ENCODE assay signal across 8 mouse cellular contexts in the genomic region with DNA sequence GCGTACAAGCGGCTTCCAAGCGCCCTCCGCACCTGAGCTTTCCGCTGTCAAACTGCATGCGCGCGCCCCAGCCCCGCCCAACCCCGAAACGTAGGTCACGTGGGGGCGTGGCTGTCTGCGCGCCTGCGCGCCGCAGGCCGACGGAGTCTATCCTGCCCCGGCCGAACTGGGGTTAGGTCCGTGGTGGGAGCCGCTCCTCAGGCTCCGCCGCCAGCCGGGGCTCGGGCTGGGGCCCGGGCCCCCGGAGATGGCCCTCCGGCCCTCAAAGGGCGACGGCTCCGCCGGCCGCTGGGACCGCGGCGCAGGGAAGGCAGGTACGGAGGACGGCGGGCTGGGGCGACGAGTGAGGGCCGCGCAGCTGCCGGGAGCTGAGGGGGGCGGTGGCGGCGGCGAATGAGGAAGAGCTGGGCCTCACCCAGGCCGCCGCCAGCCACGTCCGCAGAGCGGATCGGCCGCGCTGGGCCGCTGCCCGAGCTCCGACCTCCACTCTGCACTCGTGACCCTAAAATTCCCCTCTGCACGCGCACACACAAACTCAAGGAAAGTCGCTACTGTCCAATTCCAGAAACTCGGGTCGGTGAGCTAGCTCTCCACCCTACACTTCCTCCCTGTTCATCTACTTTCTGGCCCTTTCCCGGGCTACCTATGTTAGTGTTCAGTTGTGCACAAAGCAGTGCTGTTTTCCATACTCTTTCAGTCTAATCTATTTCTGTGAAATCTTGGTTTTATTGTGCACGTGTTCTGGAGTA. TPM values are rescaled to one million over a fixed set of nuclear protein-coding genes. Genes with fewer than 3 reads are reported as not detected.
DNase-seq lines count a peak whose midpoint lies in the region; ATAC-seq and TF ChIP-seq lines count a peak whose summit lies in the region.

A gene (plus strand): TSS at position 102 of the 749 bp plus-strand sequence.

- H3K9me3 ChIP-seq in E14TG2a.4 (ENCODE audit: low read length): no peaks in the 10 kb centered on the region
- H3K9me3 ChIP-seq in forebrain, embryonic 13.5 days (replicated peaks): no peaks in the 10 kb centered on the region
- H3K9me3 ChIP-seq in liver, postnatal 0 days (ENCODE audit: low read length): no peaks in the 10 kb centered on the region
- H3K9me3 ChIP-seq in neural tube, embryonic 14.5 days (ENCODE audit: control insufficient read depth, low read length): no peaks in the 10 kb centered on the region

- peak within 1 kb of the TSS; percentile 75 for H3K27ac ChIP-seq in forebrain, embryonic 13.5 days
- H3K27ac ChIP-seq in liver, postnatal 0 days (ENCODE audit: low read depth): peak within 1 kb of the TSS; percentile 93
- peak within 1 kb of the TSS; percentile 77 for H3K27ac ChIP-seq in neural tube, embryonic 14.5 days (ENCODE audit: low read depth, low read length)

- H3K4me1 ChIP-seq in E14TG2a.4 (replicated peaks; ENCODE audit: low read depth, low read length): peaks cover 21% of the 10 kb centered on the region
- peaks cover 27% of the 10 kb centered on the region for H3K4me1 ChIP-seq in forebrain, embryonic 13.5 days
- peaks cover 29% of the 10 kb centered on the region for H3K4me1 ChIP-seq in liver, postnatal 0 days (ENCODE audit: insufficient read depth)
- H3K4me1 ChIP-seq in neural tube, embryonic 14.5 days (ENCODE audit: control insufficient read depth, insufficient read depth, low read length): peaks cover 23% of the 10 kb centered on the region

- no peak for TF ChIP-seq CTCF in E14TG2a.4 (conservative IDR thresholded peaks at IDR 0.05; ENCODE audit: low read length)
- TF ChIP-seq CTCF in liver, postnatal 0 days (IDR thresholded peaks at IDR 0.05; ENCODE audit: low read depth): no peak

- H3K9ac ChIP-seq in forebrain, embryonic 13.5 days: peak within 1 kb of the TSS; percentile 89
- H3K9ac ChIP-seq in liver, postnatal 0 days (replicated peaks): peak within 1 kb of the TSS; percentile 82
- peak within 1 kb of the TSS; percentile 93 for H3K9ac ChIP-seq in neural tube, embryonic 14.5 days (replicated peaks; ENCODE audit: low read depth, low read length)

- DNase-seq in c-Kit-positive CD71-positive TER-119-positive erythroid progenitor cells, embryonic 14.5 days (ENCODE audit: low spot score): peak; percentile 87
- DNase-seq in heart, postnatal 10 days: peak; percentile 91 to 93
- DNase-seq in large intestine, adult 2 months (ENCODE audit: low read depth, low spot score): no peak
- peak; percentile 93 for DNase-seq in liver, postnatal 0 days
- DNase-seq in testis, postnatal 10 days (ENCODE audit: low spot score): peak; percentile 92

- intact Hi-C loops in heart, postnatal 10 days (cut with DNase I): loop anchor here (2.0 to 5.0 kb wide), 2 partner anchors 37 to 73 kb away; no protein-coding TSS in a partner anchor

- H3K27me3 ChIP-seq in E14TG2a.4 (ENCODE audit: insufficient read depth, low read length): no peaks in the 10 kb centered on the region
- H3K27me3 ChIP-seq in forebrain, embryonic 13.5 days: no peaks in the 10 kb centered on the region
- H3K27me3 ChIP-seq in liver, postnatal 0 days (ENCODE audit: insufficient read depth, low read length): no peaks in the 10 kb centered on the region
- no peaks in the 10 kb centered on the region for H3K27me3 ChIP-seq in neural tube, embryonic 14.5 days (ENCODE audit: control insufficient read depth, insufficient read depth, low read length)

- peak within 1 kb of the TSS; percentile 97 for H3K4me3 ChIP-seq in E14TG2a.4 (replicated peaks; ENCODE audit: low read length)
- H3K4me3 ChIP-seq in forebrain, embryonic 13.5 days: peak within 1 kb of the TSS; percentile 82
- peak within 1 kb of the TSS; percentile 86 for H3K4me3 ChIP-seq in liver, postnatal 0 days (ENCODE audit: low read depth, low read length)
- H3K4me3 ChIP-seq in neural tube, embryonic 14.5 days (ENCODE audit: low read depth, low read length): peak within 1 kb of the TSS; percentile 89

- peaks cover 21% of the 10 kb centered on the region for H3K36me3 ChIP-seq in E14TG2a.4 (ENCODE audit: insufficient read depth, low read length)
- H3K36me3 ChIP-seq in forebrain, embryonic 13.5 days (ENCODE audit: poor library complexity, severe bottlenecking): no peaks in the 10 kb centered on the region
- no peaks in the 10 kb centered on the region for H3K36me3 ChIP-seq in liver, postnatal 0 days (replicated peaks; ENCODE audit: insufficient read depth, low read length)
- no peaks in the 10 kb centered on the region for H3K36me3 ChIP-seq in neural tube, embryonic 14.5 days (ENCODE audit: control insufficient read depth, insufficient read depth, low read length)

- peak within 1 kb of the TSS; percentile 80 for H3K4me2 ChIP-seq in forebrain, embryonic 13.5 days
- H3K4me2 ChIP-seq in liver, postnatal 0 days (ENCODE audit: low read depth, low read length): peak within 1 kb of the TSS; percentile 92
- H3K4me2 ChIP-seq in neural tube, embryonic 14.5 days (ENCODE audit: low read depth, low read length): peak within 1 kb of the TSS; percentile 84

- under 1% methylated on average over 62 of the region's 70 CpGs for WGBS in forebrain, embryonic 13.5 days
- WGBS in large intestine, adult 2 months: under 1% methylated on average over 60 of the region's 70 CpGs
- under 1% methylated on average over 68 of the region's 70 CpGs for WGBS in liver, postnatal 0 days (ENCODE audit: insufficient replicate concordance)
- WGBS in neural tube, embryonic 14.5 days: under 1% methylated on average over 49 of the region's 70 CpGs

- ATAC-seq in forebrain, embryonic 13.5 days: peak; percentile 98
- peak; percentile 99 for ATAC-seq in liver, postnatal 0 days
- peak; percentile 98 for ATAC-seq in neural tube, embryonic 14.5 days (ENCODE audit: low read depth)

- TF ChIP-seq EP300 in liver, postnatal 0 days (IDR thresholded peaks at IDR 0.05; ENCODE audit: low read depth): no peak

RNA-seq across cellular contexts. Expression of the gene that starts here (rescaled TPM):
- 29.5 and 31.6 TPM in 2 replicates for polyA plus RNA-seq in forebrain, embryonic 13.5 days (2015; fragmentation: Nextera tagmentation; extraction: Ambion mirVana)
- total RNA-seq in heart, postnatal 10 days (2021): 10 to 100 TPM; 61.4 to 71.4 TPM
- 61.9 and 68.5 TPM in 2 replicates for polyA plus RNA-seq in large intestine, adult 2 months (2012; rRNA removed)
- 7.8 and 8.3 TPM in 2 replicates for polyA plus RNA-seq in liver, postnatal 0 days (2015; fragmentation: Nextera tagmentation; extraction: Ambion mirVana)
- 28.0 and 33.9 TPM in 2 replicates for polyA plus RNA-seq in neural tube, embryonic 14.5 days (2014; fragmentation: Nextera tagmentation; extraction: Ambion mirVana)
